Mouse (Mus musculus) heart, postnatal 0 days (tissue): Measurements from ENCODE around the gene Rlf.

Experiments used
- CTCF ChIP-seq: IDR thresholded peaks from 2 replicates; pipeline ENCODE4 v1.5.1; 2016; ENCODE audit warnings: antibody characterized with exemption, control low read depth, low read depth
- EP300 ChIP-seq: IDR thresholded peaks from 2 replicates; pipeline ENCODE4 v1.6.1; 2016; ENCODE audit warnings: antibody characterized with exemption, low read depth

GRCm38 (mm10) chr4:121109126-121109525 is 105.8 kb downstream of the Rlf start, which contains the start of gene Tmco2:
- no peak for TF ChIP-seq EP300
- no peak for TF ChIP-seq CTCF
